Mouse (Mus musculus) forebrain, embryonic 15.5 days (tissue): ENCODE data around the gene Tmem213. TPM values are rescaled to one million over a fixed set of nuclear protein-coding genes. Genes with fewer than 3 reads are reported as not detected.

ENCODE experiments used
- ATAC-seq: fragments of 200-750 bp; cut with Nextera tagmentation; replicated peaks from 2 replicates; pipeline ENCODE4 v1.8.0; 2017; ENCODE audit warnings: mild to moderate bottlenecking, moderate TSS enrichment, moderate library complexity
- H3K27ac ChIP-seq: fragments of 300-500 bp; sonication (generic); replicated peaks from 2 replicates; pipeline ENCODE4 v1.5.1; 2015; ENCODE audit warnings: mild to moderate bottlenecking, inconsistent platforms
- H3K27me3 ChIP-seq: fragments of 300-500 bp; sonication (generic); 2 replicates; pipeline ENCODE4 v1.6.1; 2015; ENCODE audit warnings: inconsistent platforms
- H3K36me3 ChIP-seq: fragments of 300-500 bp; sonication (generic); 2 replicates; pipeline ENCODE4 v1.6.1; 2015; ENCODE audit warnings: mild to moderate bottlenecking, inconsistent platforms
- H3K4me1 ChIP-seq: fragments of 300-500 bp; sonication (generic); 2 replicates; pipeline ENCODE4 v1.6.1; 2015; ENCODE audit warnings: inconsistent platforms
- H3K4me2 ChIP-seq: fragments of 300-500 bp; sonication (generic); replicated peaks from 2 replicates; pipeline ENCODE4 v1.6.1; 2015; ENCODE audit warnings: mild to moderate bottlenecking, inconsistent platforms
- H3K4me3 ChIP-seq: fragments of 300-500 bp; sonication (generic); 2 replicates; pipeline ENCODE4 v1.5.1; 2015; ENCODE audit warnings: mild to moderate bottlenecking, inconsistent platforms
- H3K9ac ChIP-seq: fragments of 300-500 bp; sonication (generic); replicated peaks from 2 replicates; pipeline ENCODE4 v1.6.1; 2015; ENCODE audit warnings: mild to moderate bottlenecking, inconsistent platforms
- H3K9me3 ChIP-seq: fragments of 300-500 bp; sonication (generic); 2 replicates; pipeline ENCODE4 v1.6.1; 2016; ENCODE audit warnings: inconsistent platforms
- WGBS: fragments of 180-500 bp; shearing (Covaris S2); methylation state at CpG from one replicate; pipeline ENCODE4 v1.1.7; 2015; ENCODE audit warnings: mixed read lengths; 5-methylcytosine and 5-hydroxymethylcytosine counted together
- polyA plus RNA-seq: library from polyadenylated mRNA; unstranded; fragments of >200 nt; fragmentation: Nextera tagmentation; extraction: Ambion mirVana; gene quantifications from 2 replicates; pipeline ENCODE4 v1.2.1, GENCODE M21; 2015

Tmem213 gene
- polyA plus RNA-seq, 1 experiment from 2014 or later, result not detected

GRCm38 (mm10) chr6:38160556-38160955 is 51.5 kb downstream of the Tmem213 start:
- Histone ChIP-seq H3K4me3 (no peak overlapping the region), H3K9ac (no peak overlapping the region), H3K36me3 (peaks cover 26% of the 10 kb centered on the region; the same call in 1 of the 2 replicates), H3K4me1 (peaks cover 4% of the 10 kb centered on the region; the same call in 1 of the 2 replicates), H3K27ac (peak overlapping the region; percentile 76), H3K9me3 (no peaks in the 10 kb centered on the region), H3K27me3 (no peaks in the 10 kb centered on the region), H3K4me2 (no peak overlapping the region)
- ATAC-seq, result no peak; the same call in 1 of the 2 replicates
- 63% methylated on average over 2 of the region's 2 CpGs for WGBS

GRCm38 (mm10) chr6:38162825-38163504 is 53.9 kb downstream of the Tmem213 start:
- Histone ChIP-seq H3K27ac (no peak overlapping the region; the same call in 1 of the 2 replicates), H3K4me1 (peaks cover 4% of the 10 kb centered on the region; the same call in 1 of the 2 replicates), H3K9ac (no peak overlapping the region), H3K9me3 (no peaks in the 10 kb centered on the region), H3K27me3 (no peaks in the 10 kb centered on the region), H3K36me3 (peaks cover 32% of the 10 kb centered on the region), H3K4me2 (no peak overlapping the region), H3K4me3 (no peak overlapping the region)
- no peak for ATAC-seq
- 65% methylated on average over 14 of the region's 14 CpGs for whole genome bisulfite sequencing

GRCm38 (mm10) chr6:38164705-38165104 is 55.6 kb downstream of the Tmem213 start:
- WGBS, result 88% methylated on average over 6 of the region's 6 CpGs
- no peak for ATAC-seq
- Histone ChIP-seq H3K27me3 (no peaks in the 10 kb centered on the region), H3K4me3 (no peak overlapping the region), H3K9ac (no peak overlapping the region), H3K36me3 (peaks cover 47% of the 10 kb centered on the region), H3K27ac (no peak overlapping the region), H3K9me3 (no peaks in the 10 kb centered on the region), H3K4me1 (peaks cover 4% of the 10 kb centered on the region; the same call in 1 of the 2 replicates), H3K4me2 (no peak overlapping the region)

GRCm38 (mm10) chr6:38165385-38165784 is 56.3 kb downstream of the Tmem213 start:
- Histone ChIP-seq H3K27me3 (no peaks in the 10 kb centered on the region), H3K9me3 (no peaks in the 10 kb centered on the region), H3K4me1 (peaks cover 2% of the 10 kb centered on the region; the same call in 1 of the 2 replicates), H3K27ac (no peak overlapping the region), H3K9ac (no peak overlapping the region), H3K4me2 (no peak overlapping the region), H3K36me3 (peaks cover 53% of the 10 kb centered on the region), H3K4me3 (no peak overlapping the region)
- ATAC-seq, result no peak
- 84% methylated on average over 6 of the region's 6 CpGs for WGBS

Other genes with a start within 250 kb of the Tmem213 start
- gene Trim24, start 238.4 kb upstream of the Tmem213 start, polyA plus RNA-seq, result 16.9 and 17.1 TPM in 2 replicates
- gene Svopl, start 62.3 kb upstream of the Tmem213 start, polyA plus RNA-seq, result 0.64 and 1.0 TPM in 2 replicates
- gene Atp6v0a4, start 15.3 kb downstream of the Tmem213 start, polyA plus RNA-seq, result 0.19 and 0.38 TPM in 2 replicates
- 17.6 and 18.4 TPM in 2 replicates for gene D630045J12Rik, start 144.8 kb downstream of the Tmem213 start, polyA plus RNA-seq
- 6.6 and 6.8 TPM in 2 replicates for gene Zc3hav1l, start 190.0 kb downstream of the Tmem213 start, polyA plus RNA-seq
- 0.61 and 0.89 TPM in 2 replicates for gene Zc3hav1, start 245.3 kb downstream of the Tmem213 start, polyA plus RNA-seq